Mouse (Mus musculus) stomach, postnatal 0 days (tissue): ENCODE measurements around the gene Crim1. TPM values are rescaled to one million over a fixed set of nuclear protein-coding genes. Genes with fewer than 3 reads are reported as not detected.

ENCODE experiments used
- ATAC-seq: fragments of 200-750 bp; cut with Nextera tagmentation; 2 replicates; pipeline ENCODE4 v1.8.0; 2017; ENCODE audit not compliant: low FRiP score, low TSS enrichment
- DNase-seq: peaks from one replicate; pipeline ENCODE4 v3.0.0-alpha.2; 2016; ENCODE audit warnings: low spot score
- H3K27ac ChIP-seq: fragments of 300-500 bp; sonication (generic); replicated peaks from 2 replicates; pipeline ENCODE4 v1.5.1; 2014; ENCODE audit warnings: mild to moderate bottlenecking, control low read depth
- H3K27me3 ChIP-seq: fragments of 300-500 bp; sonication (generic); 2 replicates; pipeline ENCODE4 v1.6.1; 2014; ENCODE audit warnings: low read length; ENCODE audit not compliant: control insufficient read depth, insufficient read depth
- H3K36me3 ChIP-seq: fragments of 300-500 bp; sonication (generic); 2 replicates; pipeline ENCODE4 v1.6.1; 2014; ENCODE audit warnings: low read length, mixed read lengths; ENCODE audit not compliant: control insufficient read depth, insufficient read depth
- H3K4me1 ChIP-seq: fragments of 300-500 bp; sonication (generic); replicated peaks from 2 replicates; pipeline ENCODE4 v1.6.1; 2014; ENCODE audit warnings: antibody characterized with exemption; ENCODE audit not compliant: control insufficient read depth, insufficient read depth
- H3K4me2 ChIP-seq: fragments of 300-500 bp; sonication (generic); replicated peaks from 2 replicates; pipeline ENCODE4 v1.6.1; 2014; ENCODE audit warnings: low read depth, mild to moderate bottlenecking, control low read depth, moderate library complexity
- H3K4me3 ChIP-seq: fragments of 300-500 bp; sonication (generic); 2 replicates; pipeline ENCODE4 v1.5.1; 2014; ENCODE audit warnings: low read depth, low read length, control low read depth
- H3K9ac ChIP-seq: fragments of 300-500 bp; sonication (generic); 2 replicates; pipeline ENCODE4 v1.6.1; 2014; ENCODE audit warnings: mild to moderate bottlenecking, low read length, control low read depth, mixed read lengths
- H3K9me3 ChIP-seq: fragments of 300-500 bp; sonication (generic); 2 replicates; pipeline ENCODE4 v1.6.1; 2016; ENCODE audit warnings: low read length; ENCODE audit not compliant: control insufficient read depth
- CTCF ChIP-seq: IDR thresholded peaks from 2 replicates; pipeline ENCODE4 v1.5.1; 2016; ENCODE audit warnings: antibody characterized with exemption, low read depth, mild to moderate bottlenecking, moderate library complexity
- EP300 ChIP-seq: optimal IDR thresholded peaks from 2 replicates; pipeline ENCODE3; 2016; ENCODE audit warnings: antibody characterized with exemption
- WGBS: fragments of 180-500 bp; shearing (Covaris S2); extraction: QIAGEN DNeasy Blood & Tissue Kit; methylation state at CpG from one replicate; pipeline ENCODE4 v1.1.7; 2014; 5-methylcytosine and 5-hydroxymethylcytosine counted together
- polyA plus RNA-seq: library from polyadenylated mRNA; unstranded; fragments of >200 nt; fragmentation: Nextera tagmentation; extraction: Ambion mirVana; gene quantifications from 2 replicates; pipeline ENCODE4 v1.2.1, GENCODE M21; 2015

Crim1 gene
- polyA plus RNA-seq, 1 experiment from 2014 or later = 5.1 TPM

- H3K9me3 ChIP-seq = no peaks in the 10 kb centered on the region
- 79% methylated on average over 8 of the region's 8 CpGs for WGBS
Measured at GRCm38 (mm10) chr17:78254256-78254655, 54.2 kb downstream of the Crim1 start.

GRCm38 (mm10) chr17:78255711-78256110 is 55.7 kb downstream of the Crim1 start:
- DNase-seq (no peak), ATAC-seq (no peak)
- no peak overlapping the region for H3K9ac ChIP-seq
- no peak overlapping the region for H3K4me2 ChIP-seq
- no peak overlapping the region for H3K27ac ChIP-seq
- no peaks in the 10 kb centered on the region for H3K27me3 ChIP-seq
- H3K36me3 ChIP-seq = no peaks in the 10 kb centered on the region; the same call in 1 of the 2 replicates
- WGBS = 81% methylated on average over 9 of the region's 9 CpGs
- no peak for TF ChIP-seq EP300
- no peak for TF ChIP-seq CTCF
- no peaks in the 10 kb centered on the region for H3K9me3 ChIP-seq
- no peaks in the 10 kb centered on the region for H3K4me1 ChIP-seq
- H3K4me3 ChIP-seq = no peak overlapping the region

More at GRCm38 (mm10) chr17:78254256-78254655, 54.2 kb downstream of the Crim1 start:
- no peak for TF ChIP-seq CTCF
- no peak for TF ChIP-seq EP300
- Histone ChIP-seq H3K4me1 (no peaks in the 10 kb centered on the region), H3K36me3 (no peaks in the 10 kb centered on the region; the same call in 1 of the 2 replicates), H3K4me3 (no peak overlapping the region), H3K9ac (no peak overlapping the region), H3K27me3 (no peaks in the 10 kb centered on the region), H3K4me2 (no peak overlapping the region), H3K27ac (no peak overlapping the region)
- ATAC-seq (no peak), DNase-seq (no peak)

GRCm38 (mm10) chr17:78256534-78256933 is 56.5 kb downstream of the Crim1 start:
- no peaks in the 10 kb centered on the region; the same call in 1 of the 2 replicates for H3K36me3 ChIP-seq
- H3K27ac ChIP-seq = no peak overlapping the region
- H3K9ac ChIP-seq = no peak overlapping the region
- no peaks in the 10 kb centered on the region for H3K27me3 ChIP-seq
- no peak overlapping the region for H3K4me3 ChIP-seq
- TF ChIP-seq CTCF (no peak), EP300 (no peak)
- WGBS = 62% methylated on average over 8 of the region's 8 CpGs
- H3K4me2 ChIP-seq = no peak overlapping the region
- no peaks in the 10 kb centered on the region for H3K4me1 ChIP-seq
- H3K9me3 ChIP-seq = no peaks in the 10 kb centered on the region
- DNase-seq = peak; percentile 47
- no peak for ATAC-seq

- WGBS = 53% methylated on average over 4 of the region's 4 CpGs
- Histone ChIP-seq H3K9me3 (no peaks in the 10 kb centered on the region), H3K36me3 (no peaks in the 10 kb centered on the region), H3K4me2 (no peak overlapping the region), H3K4me1 (no peaks in the 10 kb centered on the region), H3K9ac (no peak overlapping the region), H3K4me3 (no peak overlapping the region), H3K27ac (peak overlapping the region; percentile 53; the same call in 1 of the 2 replicates), H3K27me3 (no peaks in the 10 kb centered on the region)
- TF ChIP-seq EP300 = no peak
- no peak for TF ChIP-seq CTCF
- DNase-seq = no peak
- peak; percentile 98 for ATAC-seq
Measured at GRCm38 (mm10) chr17:78261684-78262083, 61.6 kb downstream of the Crim1 start.

- ATAC-seq = no peak
- H3K27me3 ChIP-seq = no peaks in the 10 kb centered on the region
- H3K4me2 ChIP-seq = no peak overlapping the region
- H3K4me3 ChIP-seq = no peak overlapping the region
- no peaks in the 10 kb centered on the region for H3K4me1 ChIP-seq
- TF ChIP-seq EP300 (no peak), CTCF (no peak)
- no peak overlapping the region for H3K27ac ChIP-seq
- no peaks in the 10 kb centered on the region for H3K9me3 ChIP-seq
- no peaks in the 10 kb centered on the region for H3K36me3 ChIP-seq
- no peak for DNase-seq
- H3K9ac ChIP-seq = no peak overlapping the region
- WGBS = 72% methylated on average over 11 of the region's 11 CpGs
Measured at GRCm38 (mm10) chr17:78264116-78264515, 64.1 kb downstream of the Crim1 start.

GRCm38 (mm10) chr17:78265135-78265534 is 65.1 kb downstream of the Crim1 start:
- Histone ChIP-seq H3K4me2 (no peak overlapping the region), H3K9ac (no peak overlapping the region), H3K4me3 (no peak overlapping the region), H3K4me1 (no peaks in the 10 kb centered on the region), H3K27me3 (no peaks in the 10 kb centered on the region), H3K36me3 (no peaks in the 10 kb centered on the region), H3K9me3 (no peaks in the 10 kb centered on the region), H3K27ac (no peak overlapping the region)
- TF ChIP-seq CTCF = no peak
- no peak for TF ChIP-seq EP300
- DNase-seq = no peak
- WGBS = 84% methylated on average over 7 of the region's 7 CpGs
- no peak for ATAC-seq
